Mouse (Mus musculus): ENCODE data around the gene Ror2. TPM values are rescaled to one million over a fixed set of nuclear protein-coding genes. Genes with fewer than 3 reads are reported as not detected.
A peak's percentile ranks its signal among the peaks of the same experiment; 100 is the strongest.
"Not testable (repeated sequence)": the region's sequence is repeated elsewhere in the genome, so short reads cannot be mapped to it uniquely, and the experiment has no call there.

Gene Ror2
- 2.0 and 2.6 TPM in 2 replicates for polyA plus RNA-seq (2012; rRNA removed)

DNA sequence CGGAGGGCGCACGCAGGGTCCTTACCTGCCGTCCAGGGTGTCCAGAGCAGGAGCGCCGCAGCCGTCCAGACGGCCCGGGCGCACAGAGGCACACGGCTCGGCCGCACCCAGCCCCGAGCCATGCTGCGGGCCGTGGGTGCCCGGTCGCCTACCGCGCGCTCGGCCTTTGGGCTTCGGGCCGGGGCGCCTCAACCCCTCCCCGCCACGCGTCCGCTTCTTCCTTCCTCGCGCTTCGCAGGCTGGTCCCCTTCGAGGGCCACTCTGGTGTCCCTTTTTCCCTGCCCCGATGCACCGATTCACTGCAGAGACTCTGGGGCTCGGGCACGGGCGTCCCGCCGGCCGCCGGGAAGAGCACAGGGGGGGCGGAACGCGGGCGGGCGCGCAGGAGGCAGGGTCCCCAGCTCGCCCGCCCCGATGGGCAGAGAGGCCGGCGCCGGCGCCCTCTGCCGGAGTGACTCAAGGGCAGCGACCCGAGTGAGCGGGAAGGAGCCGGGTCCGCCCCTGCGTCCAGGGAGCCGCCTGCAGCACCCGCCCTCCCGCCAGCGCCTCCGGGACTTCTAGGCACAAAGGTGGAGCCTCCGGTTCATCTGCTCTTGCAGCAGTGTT is at the start of gene Ror2:
TSS of gene Ror2 (minus strand) at position 369 of the 606 bp plus-strand sequence.
- Histone ChIP-seq H3K27me3 (ENCODE audit: control insufficient read depth, insufficient read depth, low read length) (no peaks in the 10 kb centered on the region), H3K36me3 (ENCODE audit: control insufficient read depth, insufficient read depth, low read length) (no peaks in the 10 kb centered on the region), H3K4me1 (ENCODE audit: control insufficient read depth, insufficient read depth, low read length) (peaks cover 16% of the 10 kb centered on the region), H3K4me3 (ENCODE audit: control insufficient read depth, low read depth, low read length) (peak within 1 kb of the TSS; percentile 78), H3K27ac (ENCODE audit: control insufficient read depth, insufficient read depth, low read depth, low read length) (no peak within 1 kb of the TSS)
- TF ChIP-seq POLR2A (IDR thresholded peaks at IDR 0.05; ENCODE audit: control insufficient read depth, low read depth, low read length) (no peak), CTCF (IDR thresholded peaks at IDR 0.05; ENCODE audit: control insufficient read depth, insufficient read depth, insufficient replicate concordance, low read depth, low read length) (no peak)

DNA sequence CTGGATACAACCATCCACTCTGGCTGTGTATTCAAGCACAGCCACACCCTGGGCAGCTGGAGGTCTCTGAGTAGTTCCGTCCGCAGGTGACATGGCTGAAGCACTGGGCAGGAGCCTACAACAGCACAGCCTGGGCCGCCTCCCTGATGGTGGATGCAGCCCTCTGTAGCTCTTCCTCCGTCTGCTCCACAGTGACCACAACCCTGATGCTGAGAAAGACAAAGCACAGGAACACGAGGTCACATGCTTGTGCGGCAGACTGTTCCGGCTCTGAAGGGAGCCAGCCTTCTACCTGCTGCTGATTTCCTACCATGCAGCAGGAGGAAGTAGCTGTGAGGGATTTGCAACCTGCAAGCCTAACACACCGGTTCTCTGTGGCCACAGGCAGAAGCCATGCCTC is 47.8 kb upstream of the Ror2 start:
- no peaks in the 10 kb centered on the region for H3K27me3 ChIP-seq (ENCODE audit: control insufficient read depth, insufficient read depth, low read length)
- no peak overlapping the region for H3K4me3 ChIP-seq (ENCODE audit: control insufficient read depth, low read depth, low read length)
- no peak overlapping the region for H3K27ac ChIP-seq (ENCODE audit: control insufficient read depth, insufficient read depth, low read depth, low read length)
- TF ChIP-seq POLR2A (IDR thresholded peaks at IDR 0.05; ENCODE audit: control insufficient read depth, low read depth, low read length), result no peak
- no peak for TF ChIP-seq CTCF (IDR thresholded peaks at IDR 0.05; ENCODE audit: control insufficient read depth, insufficient read depth, insufficient replicate concordance, low read depth, low read length)
- no peaks in the 10 kb centered on the region for H3K4me1 ChIP-seq (ENCODE audit: control insufficient read depth, insufficient read depth, low read length)
- H3K36me3 ChIP-seq (ENCODE audit: control insufficient read depth, insufficient read depth, low read length), result peaks cover 7% of the 10 kb centered on the region

DNA sequence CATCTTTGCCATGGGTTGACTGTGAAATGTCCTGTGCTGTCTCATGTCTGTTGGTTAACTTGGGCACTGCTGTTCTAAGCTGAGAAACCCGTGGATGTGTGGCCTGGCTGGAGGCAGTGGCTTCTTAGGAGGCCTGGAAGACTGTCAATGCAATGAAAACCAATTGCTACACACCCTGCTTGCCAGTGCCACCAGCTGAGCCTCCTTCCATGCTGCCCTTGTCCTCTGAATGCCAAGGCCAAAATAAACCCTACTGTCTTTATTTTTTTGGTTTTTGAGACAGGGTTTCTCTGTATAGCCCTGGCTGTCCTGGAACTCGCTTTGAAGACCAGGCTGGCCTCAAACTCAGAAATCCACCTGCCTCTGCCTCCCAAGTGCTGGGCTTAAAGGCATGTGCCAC is 44.3 kb upstream of the Ror2 start:
- H3K27me3 ChIP-seq (ENCODE audit: control insufficient read depth, insufficient read depth, low read length), result no peaks in the 10 kb centered on the region
- no peaks in the 10 kb centered on the region; the same call in 1 of the 2 replicates for H3K36me3 ChIP-seq (ENCODE audit: control insufficient read depth, insufficient read depth, low read length)
- no peaks in the 10 kb centered on the region for H3K4me1 ChIP-seq (ENCODE audit: control insufficient read depth, insufficient read depth, low read length)
- TF ChIP-seq POLR2A (IDR thresholded peaks at IDR 0.05; ENCODE audit: control insufficient read depth, low read depth, low read length) (no peak), CTCF (IDR thresholded peaks at IDR 0.05; ENCODE audit: control insufficient read depth, insufficient read depth, insufficient replicate concordance, low read depth, low read length) (no peak)
- no peak overlapping the region for H3K27ac ChIP-seq (ENCODE audit: control insufficient read depth, insufficient read depth, low read depth, low read length)
- no peak overlapping the region for H3K4me3 ChIP-seq (ENCODE audit: control insufficient read depth, low read depth, low read length)

DNA sequence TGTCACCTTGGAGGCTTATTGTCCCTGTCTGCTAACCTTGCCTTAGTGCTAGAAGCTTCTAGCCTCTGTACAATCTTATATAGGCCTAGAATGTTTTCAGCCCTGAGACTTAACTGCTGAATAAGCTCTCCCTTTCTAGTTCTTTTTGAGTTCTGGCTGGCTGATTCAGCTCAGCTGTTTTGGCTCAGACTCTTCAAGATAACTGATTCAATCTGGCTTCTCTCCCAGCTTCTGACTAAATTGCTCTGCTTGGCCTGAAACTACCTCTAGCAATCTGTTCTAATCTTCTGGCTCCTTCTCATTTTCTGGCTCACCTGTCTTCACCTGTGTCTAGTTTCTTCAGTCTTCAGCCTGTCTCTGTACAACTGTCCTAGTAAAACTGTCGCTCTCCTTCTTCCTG is 39.6 kb upstream of the Ror2 start:
- no peak overlapping the region for H3K4me3 ChIP-seq (ENCODE audit: control insufficient read depth, low read depth, low read length)
- no peaks in the 10 kb centered on the region for H3K4me1 ChIP-seq (ENCODE audit: control insufficient read depth, insufficient read depth, low read length)
- no peaks in the 10 kb centered on the region for H3K27me3 ChIP-seq (ENCODE audit: control insufficient read depth, insufficient read depth, low read length)
- TF ChIP-seq POLR2A (IDR thresholded peaks at IDR 0.05; ENCODE audit: control insufficient read depth, low read depth, low read length) (no peak), CTCF (IDR thresholded peaks at IDR 0.05; ENCODE audit: control insufficient read depth, insufficient read depth, insufficient replicate concordance, low read depth, low read length) (no peak)
- no peaks in the 10 kb centered on the region for H3K36me3 ChIP-seq (ENCODE audit: control insufficient read depth, insufficient read depth, low read length)
- no peak overlapping the region for H3K27ac ChIP-seq (ENCODE audit: control insufficient read depth, insufficient read depth, low read depth, low read length)

DNA sequence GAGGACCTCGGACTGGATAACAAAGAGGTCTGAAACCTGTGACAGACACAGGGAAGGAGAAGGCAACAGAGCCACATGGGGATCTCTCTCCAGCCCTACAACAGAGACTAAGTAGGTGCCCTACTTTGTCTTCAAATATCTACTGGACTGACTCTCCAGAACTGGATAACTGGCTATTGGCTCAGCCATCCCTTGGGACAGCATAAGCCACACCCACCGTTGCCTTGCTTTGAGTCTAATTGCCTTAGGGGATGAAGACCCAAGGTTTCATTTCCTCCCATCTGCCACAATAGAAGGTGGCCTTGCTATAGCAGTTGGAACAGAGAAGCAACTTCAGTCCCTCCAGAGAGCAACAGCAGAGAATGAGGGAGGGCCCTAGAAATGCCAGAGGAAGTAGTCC is 37.7 kb upstream of the Ror2 start:
- no peaks in the 10 kb centered on the region for H3K27me3 ChIP-seq (ENCODE audit: control insufficient read depth, insufficient read depth, low read length)
- TF ChIP-seq CTCF (IDR thresholded peaks at IDR 0.05; ENCODE audit: control insufficient read depth, insufficient read depth, insufficient replicate concordance, low read depth, low read length) (no peak), POLR2A (IDR thresholded peaks at IDR 0.05; ENCODE audit: control insufficient read depth, low read depth, low read length) (no peak)
- no peak overlapping the region for H3K27ac ChIP-seq (ENCODE audit: control insufficient read depth, insufficient read depth, low read depth, low read length)
- H3K4me1 ChIP-seq (ENCODE audit: control insufficient read depth, insufficient read depth, low read length), result no peaks in the 10 kb centered on the region; the same call in 1 of the 2 replicates
- no peaks in the 10 kb centered on the region for H3K36me3 ChIP-seq (ENCODE audit: control insufficient read depth, insufficient read depth, low read length)
- H3K4me3 ChIP-seq (ENCODE audit: control insufficient read depth, low read depth, low read length), result no peak overlapping the region

DNA sequence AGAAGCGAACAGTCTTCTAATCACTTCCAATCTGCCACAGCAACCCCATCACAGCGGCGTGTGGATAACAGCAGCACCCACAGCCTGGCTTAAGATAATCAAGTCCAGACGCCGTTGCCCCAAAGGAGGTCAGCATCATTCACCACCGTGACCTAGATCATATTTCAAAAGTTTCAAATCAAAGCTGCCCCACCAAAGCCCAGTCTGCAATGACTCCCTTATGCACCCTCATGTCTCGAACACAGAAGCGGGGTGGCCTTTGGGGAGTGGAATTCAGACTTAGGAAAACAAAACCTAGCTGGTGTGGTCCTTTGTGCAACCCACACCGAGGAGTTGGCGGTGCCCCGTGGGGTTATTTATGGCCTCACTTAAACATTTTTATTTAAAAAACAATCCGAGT is 35.0 kb upstream of the Ror2 start:
- Histone ChIP-seq H3K4me3 (ENCODE audit: control insufficient read depth, low read depth, low read length) (no peak overlapping the region), H3K27me3 (ENCODE audit: control insufficient read depth, insufficient read depth, low read length) (no peaks in the 10 kb centered on the region), H3K36me3 (ENCODE audit: control insufficient read depth, insufficient read depth, low read length) (no peaks in the 10 kb centered on the region), H3K27ac (ENCODE audit: control insufficient read depth, insufficient read depth, low read depth, low read length) (no peak overlapping the region), H3K4me1 (ENCODE audit: control insufficient read depth, insufficient read depth, low read length) (peaks cover 2% of the 10 kb centered on the region; the same call in 1 of the 2 replicates)
- no peak for TF ChIP-seq CTCF (IDR thresholded peaks at IDR 0.05; ENCODE audit: control insufficient read depth, insufficient read depth, insufficient replicate concordance, low read depth, low read length)

DNA sequence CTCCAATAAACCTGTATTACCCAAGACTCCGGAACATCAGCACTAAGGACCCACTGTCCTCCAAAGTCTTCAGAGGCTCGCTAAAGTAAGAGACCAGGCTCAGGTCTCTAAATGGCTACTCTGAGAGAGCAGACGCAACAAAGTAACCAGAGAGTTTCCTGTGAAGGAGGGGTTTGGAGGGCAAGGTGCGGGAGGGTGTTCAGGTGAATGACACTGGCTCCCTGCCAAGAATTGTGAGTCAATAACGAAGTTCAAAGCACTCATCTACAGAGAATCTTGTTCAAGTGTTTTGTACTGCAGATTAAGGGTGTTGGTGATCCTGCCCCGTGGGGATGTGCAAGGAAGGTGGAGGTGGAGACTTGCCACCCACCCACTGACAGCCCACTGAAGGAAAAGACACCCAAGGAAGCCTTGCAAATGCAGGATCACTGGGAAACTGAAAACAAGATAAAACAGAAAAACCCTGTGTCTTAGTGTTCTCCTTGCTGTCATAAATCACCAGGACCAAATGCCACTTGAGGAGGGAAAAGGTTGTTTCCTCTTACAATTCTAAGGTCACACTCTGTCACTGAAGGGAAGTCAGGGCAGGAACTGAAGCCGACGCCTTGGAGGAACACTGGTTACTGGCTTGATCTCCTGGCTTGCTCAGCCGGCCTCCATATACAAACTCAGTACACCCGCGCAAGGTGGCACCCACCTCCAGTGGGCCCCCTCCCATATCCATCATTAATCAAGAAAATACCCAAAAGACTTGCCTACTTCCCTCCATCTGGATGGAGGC is 30.8 kb upstream of the Ror2 start:
- Histone ChIP-seq H3K4me1 (ENCODE audit: control insufficient read depth, insufficient read depth, low read length) (peaks cover 2% of the 10 kb centered on the region; the same call in 1 of the 2 replicates), H3K4me3 (ENCODE audit: control insufficient read depth, low read depth, low read length) (no peak overlapping the region), H3K36me3 (ENCODE audit: control insufficient read depth, insufficient read depth, low read length) (no peaks in the 10 kb centered on the region), H3K27me3 (ENCODE audit: control insufficient read depth, insufficient read depth, low read length) (no peaks in the 10 kb centered on the region), H3K27ac (ENCODE audit: control insufficient read depth, insufficient read depth, low read depth, low read length) (no peak overlapping the region)
- no peak for TF ChIP-seq POLR2A (IDR thresholded peaks at IDR 0.05; ENCODE audit: control insufficient read depth, low read depth, low read length)
- TF ChIP-seq CTCF (IDR thresholded peaks at IDR 0.05; ENCODE audit: control insufficient read depth, insufficient read depth, insufficient replicate concordance, low read depth, low read length), result no peak

DNA sequence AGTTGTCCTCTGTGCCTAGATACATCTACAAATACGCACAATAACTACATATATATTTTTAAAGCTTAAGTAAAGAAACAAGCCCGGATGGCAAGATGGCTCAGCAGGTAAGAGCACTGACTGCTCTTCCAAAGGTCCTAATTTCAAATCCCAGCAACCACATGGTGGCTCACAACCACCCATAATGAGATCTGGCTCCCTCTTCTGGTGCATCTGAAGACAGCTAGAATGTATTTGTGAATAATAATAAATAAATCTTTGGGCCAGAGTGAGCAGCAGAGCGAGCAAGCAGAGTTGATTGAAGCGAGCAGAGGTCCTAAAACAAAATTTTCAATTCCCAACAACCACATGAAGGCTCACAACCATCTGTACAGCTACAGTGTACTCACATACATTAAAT is 29.8 kb upstream of the Ror2 start:
- not testable (repeated sequence) for H3K4me3 ChIP-seq (ENCODE audit: control insufficient read depth, low read depth, low read length); H3K4me1 ChIP-seq (ENCODE audit: control insufficient read depth, insufficient read depth, low read length); H3K27ac ChIP-seq (ENCODE audit: control insufficient read depth, insufficient read depth, low read depth, low read length); H3K27me3 ChIP-seq (ENCODE audit: control insufficient read depth, insufficient read depth, low read length); H3K36me3 ChIP-seq (ENCODE audit: control insufficient read depth, insufficient read depth, low read length)
